Mouse (Mus musculus): Measurements from ENCODE around the gene Lrrn3.

Lrrn3 gene

DNA sequence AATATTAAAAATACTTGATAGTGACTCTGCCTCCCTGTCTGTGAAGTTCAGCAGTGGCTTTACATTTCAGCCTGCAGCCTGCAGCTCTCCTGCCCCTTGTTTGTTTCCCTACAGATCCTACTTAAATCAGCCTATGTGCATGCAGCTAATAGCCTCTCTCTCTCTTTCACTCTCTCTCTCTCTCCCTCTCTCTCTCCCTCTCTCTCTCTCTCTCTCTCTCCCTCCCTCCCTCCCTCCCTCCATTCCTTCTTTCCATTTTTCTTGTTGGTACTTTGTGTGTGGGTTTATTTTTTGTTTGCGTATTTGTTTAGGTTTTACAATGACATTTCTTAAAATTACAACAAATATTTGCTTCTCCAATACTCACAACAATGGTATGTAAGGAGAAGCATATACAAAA is at the start of gene Lrrn3:
Lrrn3 (minus strand) TSS at position 101 of the 400 bp plus-strand sequence.
- DNase-seq = no peak

DNA sequence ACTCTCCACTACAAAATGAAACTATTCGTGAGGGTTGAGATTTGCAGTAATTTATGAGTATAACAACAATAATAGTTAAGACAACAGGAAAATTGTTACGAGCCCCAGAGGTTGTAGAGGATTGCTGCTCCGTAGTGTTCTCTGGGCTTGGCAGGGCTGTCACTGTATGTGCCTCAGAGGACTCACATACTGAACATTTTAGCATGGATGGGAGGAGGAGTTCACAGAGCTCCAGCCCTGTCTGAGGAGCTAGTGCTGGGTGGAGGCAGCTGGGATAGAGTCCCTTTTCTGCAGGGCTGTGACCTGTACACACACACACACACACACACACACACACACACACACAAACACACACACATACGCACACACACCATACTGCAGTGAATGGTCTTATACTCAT is 42.2 kb upstream of the Lrrn3 start:
- no peak for DNase-seq

DNA sequence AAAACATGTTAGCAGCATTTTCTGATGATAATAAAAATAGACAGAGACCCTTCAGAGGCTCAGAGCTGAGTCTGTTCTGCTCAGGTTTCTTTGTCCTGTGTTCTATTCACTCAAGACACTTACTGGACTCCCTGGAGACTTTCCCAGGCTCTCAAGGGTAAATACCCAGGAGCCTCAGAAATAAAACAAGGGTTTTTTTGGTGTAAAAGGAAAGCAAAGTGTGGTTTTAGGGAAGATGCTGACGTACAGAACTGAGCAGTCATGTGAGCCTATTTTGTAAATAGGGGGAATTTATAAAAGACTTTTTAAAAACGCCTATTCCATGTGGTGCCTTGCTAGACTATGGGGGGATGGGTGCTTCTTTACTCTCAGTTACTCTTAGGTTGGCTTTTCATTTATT is 40.5 kb upstream of the Lrrn3 start:
- DNase-seq = no peak

DNA sequence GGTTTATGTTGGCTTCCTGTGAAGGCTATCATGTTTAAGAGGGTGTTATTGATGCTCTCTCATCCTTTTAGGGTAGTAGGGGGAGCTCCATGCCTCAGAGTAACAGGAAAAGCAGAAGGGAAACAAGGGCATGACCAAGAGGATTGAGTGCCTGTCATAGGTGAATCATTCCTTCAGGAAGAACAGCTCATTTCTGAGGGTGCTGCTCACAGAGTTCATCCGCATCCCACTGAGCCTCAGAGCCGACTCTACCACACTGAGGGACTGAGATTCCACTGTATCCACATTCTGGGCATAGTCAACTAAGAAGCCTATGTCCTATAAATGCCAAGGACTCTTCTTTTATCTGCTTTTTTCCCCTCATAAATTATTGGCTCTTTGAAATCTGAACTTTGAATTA is 35.4 kb upstream of the Lrrn3 start:
- no peak for DNase-seq

DNA sequence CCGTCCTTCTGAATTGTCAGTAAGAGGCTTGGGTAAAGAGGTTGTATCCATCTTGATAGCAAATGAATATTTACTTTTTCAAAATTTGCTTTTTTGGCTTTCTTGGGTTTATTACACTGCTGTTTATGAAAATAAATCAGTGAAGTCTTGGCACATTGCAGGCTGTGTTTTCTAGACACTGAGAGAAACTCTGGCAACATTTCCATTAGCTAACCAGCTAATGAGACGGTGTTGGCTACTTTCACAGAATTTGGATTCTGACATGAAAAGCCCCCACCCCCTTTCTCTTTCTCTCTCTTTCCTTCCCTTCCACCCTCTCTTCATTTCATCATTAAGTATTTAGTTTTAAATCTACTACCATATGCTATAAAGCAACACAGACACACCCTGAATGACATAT is 34.1 kb upstream of the Lrrn3 start:
- DNase-seq = no peak

DNA sequence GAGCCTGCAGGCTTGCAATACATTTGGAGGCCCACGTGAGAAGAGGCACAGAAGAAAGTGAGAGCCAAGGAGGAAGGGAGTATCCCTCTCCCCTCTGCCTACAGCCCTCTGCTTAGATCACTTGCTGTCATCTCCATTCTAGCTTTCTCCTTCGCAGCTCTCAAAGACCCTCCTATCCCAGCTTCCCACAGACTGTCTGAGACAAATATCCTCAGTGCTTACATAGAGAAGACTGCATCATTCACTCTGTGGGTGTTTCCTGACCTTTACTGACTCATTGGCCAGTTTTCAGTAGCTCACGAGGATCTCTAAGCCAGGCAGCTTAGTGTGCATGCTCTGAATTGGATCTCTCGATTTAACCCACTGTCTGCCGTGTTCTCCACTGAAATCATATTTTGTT is 32.7 kb upstream of the Lrrn3 start:
- DNase-seq = no peak

DNA sequence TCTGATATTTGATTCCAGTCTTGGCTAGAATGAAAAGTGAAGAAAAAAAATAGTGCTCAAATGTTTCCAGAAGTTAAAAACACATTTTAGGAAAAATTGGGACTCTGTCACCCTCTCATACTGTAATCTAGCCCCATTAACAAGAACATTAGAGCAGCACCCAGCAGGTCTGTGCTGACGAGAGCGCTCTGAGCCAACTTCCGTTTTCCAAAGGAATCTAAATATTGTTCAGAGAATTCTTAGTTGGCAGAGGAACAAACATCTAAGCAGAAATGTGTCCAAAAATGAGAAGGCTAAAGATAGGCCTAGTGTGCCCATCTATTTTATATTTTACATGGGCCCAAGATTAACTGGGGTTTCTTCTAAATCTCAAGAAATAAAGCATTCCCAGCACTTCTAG is 24.4 kb upstream of the Lrrn3 start:
- no peak for DNase-seq

DNA sequence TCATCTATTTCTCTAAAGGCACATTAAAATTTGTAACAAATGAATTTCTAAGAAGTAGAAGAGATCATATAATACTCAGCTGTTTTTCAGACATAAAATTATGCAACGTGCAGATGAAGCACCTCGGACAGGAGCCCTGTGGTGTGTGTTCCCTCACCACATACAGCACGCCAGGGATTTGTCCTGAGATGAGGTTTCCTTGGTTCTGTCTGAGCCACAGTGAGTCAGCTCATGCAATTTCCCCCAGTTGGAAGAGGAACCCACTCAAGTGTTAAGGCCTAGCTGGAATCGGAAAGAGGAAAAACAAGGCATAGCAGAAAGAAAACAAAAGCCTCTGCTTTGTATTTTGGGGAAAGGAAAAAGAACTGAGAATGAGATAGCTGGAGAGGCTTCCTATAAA is 22.4 kb upstream of the Lrrn3 start:
- no peak for DNase-seq

DNA sequence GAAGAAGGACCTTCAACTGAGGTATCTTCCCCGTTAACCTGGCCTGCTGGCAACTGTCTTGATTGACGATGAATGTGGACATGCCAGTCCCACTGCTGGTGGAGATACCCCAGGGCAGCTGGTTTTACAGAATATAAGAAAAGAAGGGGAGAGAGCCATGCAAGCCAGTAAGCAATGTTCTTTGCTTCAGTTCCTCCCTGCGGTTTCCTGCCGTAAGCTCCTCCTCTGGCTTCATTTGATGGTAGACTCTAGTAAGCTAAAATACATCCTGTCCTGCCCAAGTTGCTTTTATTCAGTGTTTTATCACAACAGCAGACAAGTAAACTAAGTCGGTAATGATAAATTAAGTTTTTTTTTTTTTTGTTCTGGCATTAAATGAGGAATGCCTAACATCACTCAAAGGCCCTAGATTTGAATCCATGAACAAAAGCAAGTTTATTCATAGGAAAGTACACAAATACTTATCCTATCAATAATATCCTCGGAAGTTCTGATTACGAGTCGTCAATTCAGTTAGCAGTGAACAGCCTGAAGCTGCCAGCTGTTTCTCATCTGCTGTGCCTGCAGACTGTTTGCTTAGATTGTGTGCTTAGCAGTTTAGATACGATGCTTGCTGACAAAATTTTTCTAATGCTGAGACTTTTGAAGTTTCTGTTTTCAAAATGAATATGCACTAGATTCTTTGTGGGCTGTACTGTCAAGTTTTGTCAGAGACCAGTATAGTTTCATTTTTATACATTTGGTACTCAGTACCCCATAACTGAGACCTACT is 14.0 kb upstream of the Lrrn3 start:
- peak; percentile 39 for DNase-seq

DNA sequence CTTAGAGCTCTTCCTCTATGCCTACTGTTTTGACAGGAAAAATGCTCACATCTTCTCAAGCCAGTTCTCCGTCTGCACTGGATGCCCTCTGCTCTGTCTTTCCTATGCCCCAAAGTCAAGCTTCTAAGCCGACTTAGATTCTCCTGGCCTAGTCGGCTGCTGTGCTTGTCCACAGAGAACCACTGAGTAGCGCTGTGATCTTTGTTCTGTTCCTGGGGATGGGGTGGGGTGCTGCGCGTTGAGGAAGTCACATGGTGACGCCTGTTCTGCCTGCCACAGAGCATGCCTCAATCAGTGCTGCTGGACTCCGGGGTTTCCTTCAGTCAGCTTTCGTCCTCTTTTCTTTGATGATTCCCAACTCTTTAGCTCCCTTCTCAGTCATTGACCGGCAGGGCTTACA is 8.4 kb upstream of the Lrrn3 start:
- peak; percentile 11 for DNase-seq

DNA sequence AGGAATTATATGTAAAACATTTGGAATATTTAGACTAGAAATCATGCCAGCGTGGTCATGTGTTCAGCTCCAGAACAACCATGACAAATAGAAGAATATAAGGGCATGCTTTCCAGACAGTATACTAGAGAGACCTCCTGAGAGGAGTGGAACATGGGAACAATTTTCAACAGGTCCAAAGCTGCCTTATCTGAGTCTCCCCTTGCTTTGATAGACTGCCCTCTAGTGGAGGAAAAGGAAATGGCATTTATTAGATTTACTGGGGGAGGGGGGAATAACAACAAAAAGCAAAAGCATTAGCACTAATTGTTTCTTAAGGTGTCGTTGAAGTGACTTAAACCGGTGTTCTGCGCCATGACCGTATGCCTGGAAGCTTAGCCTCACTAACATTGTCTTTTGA is 774 bp upstream of the Lrrn3 start:
- no peak for DNase-seq

DNA sequence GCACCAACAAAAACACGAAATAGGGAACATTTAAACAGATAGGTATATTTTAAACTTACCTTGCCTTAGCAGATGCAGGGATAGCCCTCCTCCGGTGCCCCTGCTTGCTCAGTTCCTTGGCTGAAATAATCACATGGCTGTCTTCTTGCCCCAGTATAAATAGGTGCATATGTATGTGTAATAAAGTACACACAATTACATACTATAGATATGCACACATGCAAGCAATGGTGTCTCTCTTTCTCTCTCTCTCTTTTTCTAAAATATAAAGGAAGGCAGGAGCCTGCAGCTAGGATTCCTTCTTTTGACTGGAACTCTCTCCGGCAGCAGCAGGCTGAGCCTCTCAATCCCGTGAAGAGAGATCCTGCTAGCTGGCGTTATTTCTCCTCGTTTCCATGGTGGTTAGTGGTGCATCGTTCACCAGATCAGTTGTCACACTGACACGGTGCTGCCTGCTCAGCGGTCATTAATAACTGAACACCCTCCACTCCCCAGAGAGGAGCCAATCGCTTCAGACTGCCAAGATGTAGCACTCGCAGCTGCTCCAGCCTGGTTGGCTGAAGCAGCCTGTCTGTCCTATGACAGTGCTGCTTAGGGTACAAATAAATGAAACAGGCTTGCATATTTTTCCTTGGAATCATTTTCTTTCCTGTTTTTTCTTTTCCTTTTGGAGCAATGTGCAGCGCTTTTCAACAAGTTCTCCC is 567 bp downstream of the Lrrn3 start:
- no peak for DNase-seq

DNA sequence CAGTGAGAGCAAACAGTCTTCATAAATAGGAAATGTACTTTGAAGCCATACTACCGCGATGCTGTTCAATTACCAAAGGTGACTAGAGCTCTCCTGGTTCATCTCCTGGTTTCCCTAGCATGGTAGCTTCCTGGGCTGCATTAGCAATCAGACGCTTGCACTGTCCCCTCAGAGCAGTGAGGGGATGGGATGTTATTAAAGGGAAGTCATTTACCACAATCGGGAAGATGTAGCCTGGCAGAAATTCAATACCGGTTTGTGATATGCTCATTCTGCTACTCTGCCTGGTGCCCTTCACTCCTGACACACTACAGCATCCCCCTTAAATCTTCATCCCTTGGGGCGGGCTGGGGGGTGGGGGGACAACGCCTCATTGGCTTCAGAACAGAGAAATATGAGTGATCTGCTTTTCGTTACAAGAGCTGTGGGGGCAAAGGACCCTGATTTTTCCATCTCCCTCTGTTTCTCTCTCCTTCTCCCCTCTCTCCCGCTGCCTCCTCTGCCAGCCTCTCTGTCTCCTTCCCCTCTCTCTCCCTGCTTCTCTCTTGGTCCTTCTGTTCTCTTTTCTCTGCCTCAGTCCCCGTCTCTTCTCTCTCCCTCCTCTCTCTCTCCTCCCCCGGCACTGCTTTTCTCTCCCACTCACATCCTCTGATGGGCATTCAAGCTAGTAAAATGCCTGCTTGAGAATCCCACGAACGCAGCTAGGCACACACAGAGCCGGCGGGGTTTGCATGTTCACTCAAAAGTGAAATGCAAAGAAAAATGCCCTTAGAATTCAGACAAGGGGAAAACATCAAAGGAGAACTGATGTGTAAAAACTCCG is 1.3 kb downstream of the Lrrn3 start:
- no peak for DNase-seq

DNA sequence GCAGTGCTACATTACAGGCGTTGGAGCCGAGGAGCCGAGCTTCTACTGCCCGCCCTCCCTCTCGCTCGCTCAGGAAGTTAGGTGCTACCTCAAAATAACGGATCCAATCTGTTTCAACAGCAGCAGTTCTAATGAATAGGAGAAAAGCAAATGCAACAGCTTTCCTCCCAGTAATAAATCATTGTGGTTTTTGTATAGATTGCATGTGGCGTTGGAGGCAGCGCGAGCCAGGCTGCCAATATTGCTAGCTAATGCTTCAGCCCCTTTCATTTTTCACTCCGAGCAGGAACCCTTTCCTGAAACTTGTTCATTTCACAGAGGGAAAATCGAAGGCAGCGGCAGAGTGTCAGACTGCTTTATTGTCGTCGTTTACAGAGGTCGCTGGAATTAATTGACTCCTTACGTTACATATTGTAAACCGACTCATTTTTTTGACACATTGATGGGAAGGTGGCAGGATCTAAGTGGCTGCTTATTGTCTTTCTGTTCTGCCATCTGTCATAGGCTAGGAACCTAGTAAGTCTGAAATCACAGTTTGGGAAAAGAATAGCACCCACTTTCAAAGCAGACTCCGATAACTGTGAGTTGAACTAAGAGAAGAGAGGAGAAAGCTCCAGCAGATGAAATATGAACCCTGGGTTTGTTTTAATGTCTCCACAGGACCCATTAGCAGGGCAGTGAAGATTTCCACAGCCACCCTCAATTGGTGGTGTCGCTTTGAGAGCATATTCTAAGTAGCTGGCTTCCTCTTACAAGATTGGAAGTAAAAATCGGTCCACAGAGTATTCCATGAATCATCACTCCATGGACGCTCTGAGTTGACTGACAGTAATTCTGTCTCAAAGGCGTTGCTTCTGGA is 2.4 kb downstream of the Lrrn3 start:
- DNase-seq = no peak

DNA sequence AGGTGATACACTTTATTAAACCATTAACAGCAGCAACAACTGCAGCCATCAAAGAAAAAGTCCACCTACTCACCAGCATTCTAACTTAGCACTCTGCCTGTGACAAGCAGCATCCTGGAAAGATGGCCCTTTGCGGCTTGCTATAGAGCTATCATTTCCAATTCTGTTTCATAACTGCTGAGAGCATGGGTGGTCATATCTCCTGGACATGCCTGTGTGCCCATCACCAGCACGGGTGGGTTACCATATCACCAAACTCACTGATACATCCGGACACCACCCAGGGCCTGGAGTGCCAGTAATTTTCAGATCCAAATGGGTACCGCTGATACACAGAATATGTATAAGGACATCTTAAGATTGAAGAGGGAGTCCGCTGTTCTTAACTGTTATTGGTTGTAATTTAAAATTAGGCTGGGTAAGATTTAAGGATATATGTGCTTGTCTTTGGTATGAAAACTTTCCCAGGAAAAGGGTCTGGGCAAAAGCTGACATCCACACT is 3.1 kb downstream of the Lrrn3 start:
- no peak for DNase-seq

DNA sequence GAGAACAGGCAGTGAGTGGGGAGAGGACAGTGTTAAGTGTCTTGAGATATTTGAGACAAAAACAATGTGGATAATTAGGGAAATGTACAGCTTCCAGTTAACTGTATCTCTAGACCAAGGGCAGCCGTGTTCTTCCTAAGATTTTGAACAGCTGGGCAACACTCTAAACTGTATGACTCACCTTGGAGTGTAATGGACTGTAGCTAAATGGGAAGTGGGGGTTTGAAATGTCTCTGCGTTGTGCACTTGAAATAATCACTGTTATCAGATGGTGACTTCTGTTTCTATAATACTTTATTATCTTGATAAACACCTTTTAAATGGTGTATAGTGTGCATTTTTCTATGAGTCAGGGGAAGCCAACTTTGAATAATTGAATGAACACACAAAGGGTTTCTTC is 4.7 kb downstream of the Lrrn3 start:
- DNase-seq = no peak

DNA sequence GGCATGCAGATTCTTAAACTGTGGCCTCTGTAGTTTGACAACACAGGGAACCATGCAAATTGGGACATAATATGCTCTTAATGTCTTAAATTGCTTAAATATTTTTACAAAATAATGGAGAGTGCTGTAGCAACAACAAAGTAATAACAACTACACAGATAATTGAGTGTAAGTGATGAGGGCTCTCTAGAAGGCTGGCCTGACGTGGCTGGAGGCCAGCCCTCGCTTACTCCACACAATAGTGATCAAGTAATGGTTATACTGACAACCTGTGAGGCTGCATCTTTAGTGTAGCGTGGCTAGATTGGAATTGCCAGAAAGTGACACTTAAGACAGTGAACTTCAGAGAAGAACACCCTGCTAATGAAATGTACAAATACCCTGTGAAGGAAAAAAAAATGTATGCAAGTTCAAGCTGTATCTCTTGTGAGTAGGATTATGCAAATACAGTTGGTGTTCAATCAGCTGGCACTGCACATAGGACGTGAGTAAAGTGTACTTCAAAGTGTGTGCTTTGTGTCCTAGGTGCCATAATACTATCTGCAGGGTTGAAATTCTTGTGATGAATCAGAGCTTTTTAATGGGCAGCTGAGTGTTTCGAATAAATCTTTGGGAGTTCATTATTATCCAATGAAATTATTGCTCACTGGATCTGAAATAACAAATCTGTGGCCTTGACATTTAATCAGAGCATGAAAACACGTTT is 17.0 kb downstream of the Lrrn3 start:
- DNase-seq = no peak

DNA sequence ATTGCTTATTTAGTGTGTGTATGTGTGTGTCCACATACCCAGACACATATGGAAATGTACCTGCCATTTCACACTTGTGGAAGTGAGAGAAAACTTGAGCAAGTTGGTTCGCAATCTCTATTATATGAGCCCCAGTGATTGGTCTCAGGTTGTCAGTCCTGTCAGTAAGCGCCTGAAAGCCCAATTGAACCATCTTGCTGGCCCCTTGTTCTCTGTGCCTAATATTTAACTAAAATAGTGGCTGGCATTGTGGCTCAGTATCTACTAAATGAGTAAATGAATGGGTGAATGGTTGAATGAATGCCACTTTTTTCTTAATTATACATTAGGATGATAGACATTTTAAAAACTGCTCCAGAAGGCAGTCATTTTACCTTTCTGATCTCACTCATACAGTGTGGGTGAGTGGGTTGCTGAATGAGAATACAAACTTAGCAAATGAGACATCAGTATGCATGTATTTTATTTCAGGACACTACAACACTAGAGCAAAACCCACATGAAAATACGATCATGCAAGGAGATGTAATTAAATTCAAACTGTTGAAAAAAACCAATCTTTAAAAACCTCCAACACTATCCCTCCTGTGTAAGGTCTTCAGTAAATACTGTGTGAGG is 17.7 kb downstream of the Lrrn3 start:
- DNase-seq = no peak

DNA sequence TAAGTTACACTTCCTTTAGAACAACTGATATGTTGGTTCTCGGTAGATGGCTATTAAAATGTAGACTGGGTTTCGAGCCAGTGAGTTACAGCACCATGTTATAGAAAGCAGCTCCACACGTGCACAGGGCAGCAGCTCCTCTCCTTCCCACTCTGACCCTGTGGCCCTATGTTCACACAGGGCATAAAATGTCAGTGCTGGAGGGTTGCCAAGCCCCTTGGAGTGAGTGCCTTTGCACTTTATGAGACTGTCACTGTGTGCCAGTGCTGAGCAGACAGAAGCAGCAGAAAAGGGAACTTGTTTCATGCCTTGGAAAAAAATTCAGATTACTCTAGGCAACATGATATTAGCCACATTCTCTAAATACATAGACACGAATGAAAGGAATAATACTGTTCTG is 47.8 kb downstream of the Lrrn3 start:
- DNase-seq = no peak

DNA sequence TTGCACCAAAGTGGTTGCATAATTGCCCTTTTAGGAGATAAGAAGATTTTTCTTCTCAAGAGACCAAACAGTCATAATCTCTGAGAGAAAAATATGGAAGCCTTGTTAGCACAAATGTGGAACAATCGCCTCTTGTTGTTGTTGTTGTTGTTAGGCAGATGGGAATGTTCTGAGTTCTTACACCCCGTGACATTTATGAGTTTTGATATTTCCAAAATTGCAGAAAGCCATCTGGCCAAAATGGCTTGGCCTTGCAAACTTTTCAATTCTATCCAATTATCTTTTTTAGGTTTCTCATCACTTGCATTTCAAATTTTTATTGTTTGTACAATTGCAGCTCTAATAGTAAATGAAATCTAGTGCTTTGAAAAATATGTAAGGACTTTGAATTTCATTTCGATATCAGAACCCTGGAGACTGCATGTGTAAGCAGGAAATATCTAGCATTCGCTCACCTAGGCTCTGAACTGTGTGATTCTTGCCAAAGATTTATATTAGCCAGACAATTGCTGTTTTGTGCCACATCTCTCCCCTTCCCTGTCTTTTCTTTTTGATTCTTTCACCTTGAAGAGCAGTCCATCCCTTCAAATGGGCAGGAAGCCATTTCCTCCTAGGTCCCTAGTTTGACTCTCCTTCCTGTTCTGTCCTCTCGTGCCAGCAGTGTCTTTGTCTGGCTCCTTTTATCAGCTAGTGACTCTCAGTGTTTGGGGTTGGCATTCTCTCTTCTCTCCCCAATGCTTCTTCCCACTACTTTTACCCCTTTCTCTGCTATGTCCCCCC is 49.8 kb downstream of the Lrrn3 start:
- DNase-seq = no peak

DNA sequence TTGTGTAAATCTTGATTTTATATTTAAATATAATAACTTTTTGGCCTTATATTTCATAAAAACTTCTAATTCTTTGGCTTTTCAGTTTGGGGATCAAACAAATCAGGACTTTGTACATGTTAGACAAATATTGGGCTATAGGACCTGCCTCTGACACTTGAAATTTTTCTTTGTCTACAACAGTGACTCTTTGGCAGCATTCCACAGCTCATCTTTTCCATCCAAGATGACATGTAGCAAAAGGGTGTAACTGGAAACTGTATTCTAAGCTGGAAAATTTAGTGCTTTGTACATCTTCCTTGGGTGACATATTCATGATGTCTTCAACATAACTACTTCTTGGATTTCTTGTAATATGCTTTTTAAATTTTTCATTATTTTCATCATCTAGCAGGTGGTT is 57.4 kb downstream of the Lrrn3 start:
- no peak for DNase-seq

All from thymus, postnatal 25 days (tissue).